Mouse (Mus musculus) limb, embryonic 14.5 days (tissue): ENCODE measurements around the gene Vps45. TPM values are rescaled to one million over a fixed set of nuclear protein-coding genes. Genes with fewer than 3 reads are reported as not detected.

Experiments used
- ATAC-seq: fragments of 200-750 bp; cut with Nextera tagmentation; 2 replicates; pipeline ENCODE4 v1.8.0; 2017; ENCODE audit warnings: low read depth, moderate number of reproducible peaks, moderate TSS enrichment; ENCODE audit not compliant: low FRiP score
- DNase-seq: peaks from one replicate; pipeline ENCODE4 v3.0.0-alpha.2; 2015; ENCODE audit warnings: low spot score
- H3K27ac ChIP-seq: fragments of 300-500 bp; sonication (generic); replicated peaks from 2 replicates; pipeline ENCODE4 v1.5.1; 2014; ENCODE audit warnings: low read depth, mild to moderate bottlenecking, low read length, moderate library complexity, mixed read lengths
- H3K27me3 ChIP-seq: fragments of 300-500 bp; sonication (generic); 2 replicates; pipeline ENCODE4 v1.6.1; 2014; ENCODE audit warnings: low read length, mixed read lengths; ENCODE audit not compliant: control insufficient read depth, insufficient read depth
- H3K36me3 ChIP-seq: fragments of 300-500 bp; sonication (generic); 2 replicates; pipeline ENCODE4 v1.6.1; 2014; ENCODE audit warnings: mild to moderate bottlenecking, low read length, moderate library complexity, mixed read lengths; ENCODE audit not compliant: control insufficient read depth, insufficient read depth
- H3K4me1 ChIP-seq: fragments of 300-500 bp; sonication (generic); 2 replicates; pipeline ENCODE4 v1.6.1; 2014; ENCODE audit warnings: antibody characterized with exemption, low read length, mixed read lengths; ENCODE audit not compliant: control insufficient read depth, insufficient read depth
- H3K4me2 ChIP-seq: fragments of 300-500 bp; sonication (generic); replicated peaks from 2 replicates; pipeline ENCODE4 v1.6.1; 2014; ENCODE audit warnings: low read depth, mild to moderate bottlenecking, low read length, moderate library complexity; ENCODE audit not compliant: severe bottlenecking
- H3K4me3 ChIP-seq: fragments of 300-500 bp; sonication (generic); replicated peaks from 2 replicates; pipeline ENCODE4 v1.5.1; 2014; ENCODE audit warnings: low read length
- H3K9ac ChIP-seq: fragments of 300-500 bp; sonication (generic); 2 replicates; pipeline ENCODE4 v1.6.1; 2014; ENCODE audit warnings: mild to moderate bottlenecking, low read depth, low read length, moderate library complexity; ENCODE audit not compliant: severe bottlenecking
- H3K9me3 ChIP-seq: fragments of 300-500 bp; sonication (generic); 2 replicates; pipeline ENCODE4 v1.6.1; 2016; ENCODE audit warnings: low read length; ENCODE audit not compliant: control insufficient read depth
- POLR2A ChIP-seq: fragments of 200-500 bp; IDR thresholded peaks from 2 replicates; pipeline ENCODE4 v1.8.0; 2012; ENCODE audit warnings: inconsistent platforms, mild to moderate bottlenecking, moderate library complexity, borderline replicate concordance; ENCODE audit not compliant: insufficient read depth, insufficient read length; ENCODE audit errors: extremely low read depth
- WGBS: fragments of 180-500 bp; shearing (Covaris S2); extraction: QIAGEN DNeasy Blood & Tissue Kit; methylation state at CpG from one replicate; pipeline ENCODE4 v1.1.7; 2014; 5-methylcytosine and 5-hydroxymethylcytosine counted together
- polyA plus RNA-seq, 2 experiments: library from polyadenylated mRNA; depleted of rRNA in 1 of 2; stranded (reverse) in 1 of 2; unstranded in 1 of 2; fragments of >200 nt; fragmentation: Nextera tagmentation in 1 of 2; extraction: Ambion mirVana in 1 of 2; gene quantifications; 2 replicates each; pipeline versions ENCODE4 v1.2.1 to v1.2.3; 2012 to 2014

The Vps45 gene
- polyA plus RNA-seq, 2 experiments, result 16.5 to 27.0 TPM

- no peak for TF ChIP-seq POLR2A
- 85% methylated on average over 6 of the region's 6 CpGs for WGBS
- Histone ChIP-seq H3K9ac (no peak overlapping the region), H3K4me3 (no peak overlapping the region), H3K9me3 (no peaks in the 10 kb centered on the region), H3K36me3 (no peaks in the 10 kb centered on the region), H3K27ac (no peak overlapping the region), H3K4me2 (no peak overlapping the region), H3K27me3 (no peaks in the 10 kb centered on the region), H3K4me1 (no peaks in the 10 kb centered on the region)
- DNase-seq, result no peak
- no peak for ATAC-seq
Observed at GRCm38 (mm10) chr3:96008463-96008862, 49.8 kb downstream of the Vps45 start.

GRCm38 (mm10) chr3:96001560-96001959 lies 56.7 kb downstream of the Vps45 start:
- 96% methylated on average over 1 of the region's 1 CpGs for WGBS
- H3K36me3 ChIP-seq, result 0 out of 2 replicates have a peak, but pooled peaks cover 2% of the 10 kb centered on the region
- TF ChIP-seq POLR2A, result no peak
- H3K27me3 ChIP-seq, result no peaks in the 10 kb centered on the region
- peaks cover 13% of the 10 kb centered on the region for H3K4me1 ChIP-seq
- H3K9me3 ChIP-seq, result no peaks in the 10 kb centered on the region
- ATAC-seq (no peak), DNase-seq (no peak)
- H3K4me3 ChIP-seq, result no peak overlapping the region
- no peak overlapping the region for H3K4me2 ChIP-seq
- no peak overlapping the region for H3K9ac ChIP-seq
- no peak overlapping the region for H3K27ac ChIP-seq

- TF ChIP-seq POLR2A, result no peak
- Histone ChIP-seq H3K4me2 (no peak overlapping the region), H3K27me3 (no peaks in the 10 kb centered on the region), H3K4me3 (no peak overlapping the region), H3K9me3 (no peaks in the 10 kb centered on the region), H3K9ac (no peak overlapping the region), H3K4me1 (peaks cover 15% of the 10 kb centered on the region), H3K36me3 (0 out of 2 replicates have a peak, but pooled peaks cover 2% of the 10 kb centered on the region), H3K27ac (no peak overlapping the region)
- ATAC-seq, result no peak
- 71% methylated on average over 9 of the region's 9 CpGs for WGBS
- DNase-seq, result no peak
Observed at GRCm38 (mm10) chr3:96000921-96001501, 57.3 kb downstream of the Vps45 start.

- H3K9me3 ChIP-seq, result no peaks in the 10 kb centered on the region
- no peak overlapping the region for H3K4me2 ChIP-seq
- H3K4me3 ChIP-seq, result no peak overlapping the region
- ATAC-seq, result no peak
- no peak for TF ChIP-seq POLR2A
- no peak overlapping the region for H3K27ac ChIP-seq
- WGBS, result 92% methylated on average over 14 of the region's 14 CpGs
- DNase-seq, result no peak
- H3K27me3 ChIP-seq, result no peaks in the 10 kb centered on the region
- H3K36me3 ChIP-seq, result 0 out of 2 replicates have a peak, but pooled peaks cover 2% of the 10 kb centered on the region
- H3K4me1 ChIP-seq, result peaks cover 15% of the 10 kb centered on the region
- no peak overlapping the region for H3K9ac ChIP-seq
Observed at GRCm38 (mm10) chr3:96000080-96000632, 58.1 kb downstream of the Vps45 start.

- Histone ChIP-seq H3K27me3 (no peaks in the 10 kb centered on the region), H3K9ac (no peak overlapping the region), H3K9me3 (no peaks in the 10 kb centered on the region), H3K4me1 (peaks cover 15% of the 10 kb centered on the region), H3K4me2 (no peak overlapping the region), H3K27ac (no peak overlapping the region), H3K4me3 (no peak overlapping the region), H3K36me3 (0 out of 2 replicates have a peak, but pooled peaks cover 2% of the 10 kb centered on the region)
- no peak for DNase-seq
- TF ChIP-seq POLR2A, result no peak
- 90% methylated on average over 12 of the region's 12 CpGs for WGBS
- ATAC-seq, result no peak
Observed at GRCm38 (mm10) chr3:95999308-96000079, 58.8 kb downstream of the Vps45 start.
